ENCODE assay signal across 17 mouse cellular contexts in genomic region chr3:137880109-137880748, GRCm38 (mm10). TPM values are rescaled to one million over a fixed set of nuclear protein-coding genes. Genes with fewer than 3 reads are reported as not detected.
A peak's percentile ranks its signal among the peaks of the same experiment; 100 is the strongest.
DNase-seq lines count a peak whose midpoint lies in the region; ATAC-seq and TF ChIP-seq lines count a peak whose summit lies in the region.
"Had no signal": no experiment of that assay in that cellular context is flagged by ENCODE, and none has a peak within 500 bp of the region (broad histone marks: within the 10 kb centered on the region; RNA-seq: fewer than 3 reads in every experiment).

No protein-coding gene starts in this region.

- H3K4me1 ChIP-seq in CH12.LX (ENCODE audit: control insufficient read depth in 1 of 2, insufficient read depth in 2 of 2), result peaks cover 11 to 24% of the 10 kb centered on the region in 2 experiments
- H3K4me1 ChIP-seq: hindbrain, embryonic 10.5 days; limb, embryonic 12.5 days; lung, embryonic 15.5 days; midbrain, embryonic 10.5 days; stomach, embryonic 15.5 days had no signal

- TF ChIP-seq CTCF in CH12.LX (conservative IDR thresholded peaks at IDR 0.05 in 1 of 2, IDR thresholded peaks at IDR 0.05 in 1 of 2; ENCODE audit: low read depth in 2 of 2, low read length in 2 of 2), result no peak

- no peaks in the 10 kb centered on the region for H3K79me2 ChIP-seq in CH12.LX (replicated peaks; ENCODE audit: control insufficient read depth, extremely low read depth, insufficient read depth, poor library complexity, severe bottlenecking)

- H3K4me2 ChIP-seq in CH12.LX (ENCODE audit: insufficient read depth, low read depth, poor library complexity, severe bottlenecking), result peak overlapping the region; percentile 2
- H3K4me2 ChIP-seq: limb, embryonic 12.5 days; lung, embryonic 15.5 days; stomach, embryonic 15.5 days had no signal

- dilution Hi-C loops in CH12.LX (cut with MboI; ENCODE audit: extremely low pct_ligation_motif_present, extremely low pct_unique_long_range_greater_than_20kb, low sequenced_read_pairs), result no loop called here

- no peak overlapping the region for H3K9ac ChIP-seq in CH12.LX (ENCODE audit: insufficient read depth, low read depth)
- H3K9ac ChIP-seq: limb, embryonic 12.5 days; lung, embryonic 15.5 days; stomach, embryonic 15.5 days had no signal

- peak; percentile 4 for DNase-seq in heart, adult 11 months
- DNase-seq in heart, postnatal 10 days, result no peak
- DNase-seq in CH12.LX (ENCODE audit: extremely low read depth), result no peak
- DNase-seq in kidney, postnatal 10 days, result no peak
- no peak for DNase-seq in frontal cortex, postnatal 25 days (ENCODE audit: low spot score in 2 of 2)
- DNase-seq in gastrocnemius, postnatal 36 days, result no peak
- DNase-seq: cerebellum, adult 9-10 months; retina, postnatal 1 day had no signal

- no peak for TF ChIP-seq RAD21 in CH12.LX (IDR thresholded peaks at IDR 0.05; ENCODE audit: low read depth, low read length)

- intact Hi-C loops in heart, postnatal 10 days (cut with DNase I), result no loop called here
- intact Hi-C loops in gastrocnemius, postnatal 36 days (cut with DNase I), result no loop called here

- peaks cover 0 to 14% of the 10 kb centered on the region in 2 experiments for H3K36me3 ChIP-seq in CH12.LX (replicated peaks in 1 of 2; ENCODE audit: control insufficient read depth in 1 of 2, insufficient read depth in 1 of 2, low read length in 1 of 2)
- H3K36me3 ChIP-seq: lung, embryonic 15.5 days had no signal

- peak overlapping the region; percentile 56 for H3K27ac ChIP-seq in CH12.LX (ENCODE audit: insufficient read depth, low read depth)
- H3K27ac ChIP-seq: hindbrain, embryonic 10.5 days; limb, embryonic 12.5 days; lung, embryonic 15.5 days; midbrain, embryonic 10.5 days; stomach, embryonic 15.5 days had no signal

- H3K27me3 ChIP-seq in CH12.LX (replicated peaks), result no peaks in the 10 kb centered on the region
- H3K27me3 ChIP-seq: limb, embryonic 12.5 days; lung, embryonic 15.5 days; stomach, embryonic 15.5 days had no signal

- TF ChIP-seq POLR2A in CH12.LX (IDR thresholded peaks at IDR 0.05; ENCODE audit: low read depth, low read length), result no peak

- peak; percentile 67 for ATAC-seq in common myeloid progenitor, adult 5-6 weeks (replicated peaks; ENCODE audit: low read depth, poor library complexity, severe bottlenecking)
- ATAC-seq in megakaryocyte, adult 5-6 weeks (ENCODE audit: poor library complexity, severe bottlenecking), result peak; percentile 65
- ATAC-seq: activated CD4-positive, CD25-positive, alpha-beta regulatory T cell, adult 4 months had no signal

- H3K4me3 ChIP-seq in CH12.LX (replicated peaks in 1 of 3; ENCODE audit: low read depth in 2 of 3, low read length in 2 of 3, poor library complexity in 1 of 3), result peak overlapping the region in 1 of 3 experiments; percentile 21
- H3K4me3 ChIP-seq: erythroblast, embryonic 14.5 days; hindbrain, embryonic 10.5 days; limb, embryonic 12.5 days; lung, embryonic 15.5 days; midbrain, embryonic 10.5 days; stomach, embryonic 15.5 days had no signal

- peaks cover 9% of the 10 kb centered on the region for H3K9me3 ChIP-seq in CH12.LX (replicated peaks; ENCODE audit: low read length)
- H3K9me3 ChIP-seq: limb, embryonic 12.5 days; lung, embryonic 15.5 days; midbrain, embryonic 10.5 days; stomach, embryonic 15.5 days had no signal

- in situ Hi-C loops in CH12.LX (cut with MboI; ENCODE audit: low pct_ligation_motif_present, low pct_unique_long_range_greater_than_20kb, low sequenced_read_pairs), result no loop called here

- TF ChIP-seq EP300 in CH12.LX (IDR thresholded peaks at IDR 0.05; ENCODE audit: low read length), result peak; percentile 28; the same call in 1 of the 2 replicates

TF ChIP-seq in CH12.LX, 34 proteins besides CTCF, POLR2A, EP300 and RAD21:
- TF ChIP-seq JUND (conservative IDR thresholded peaks at IDR 0.05; ENCODE audit: low read depth, low read length) (no peak), IRF4 (IDR thresholded peaks at IDR 0.05; ENCODE audit: low read depth, low read length) (0 out of 2 replicates have a peak, but pooled peaks have one; percentile 11), MAFK (IDR thresholded peaks at IDR 0.05; ENCODE audit: insufficient replicate concordance, low read length) (0 out of 2 replicates have a peak, but pooled peaks have one; percentile 34), CHD1 (IDR thresholded peaks at IDR 0.05; ENCODE audit: low read depth, low read length) (peak; percentile 72; the same call in 1 of the 2 replicates), ZNF384 (IDR thresholded peaks at IDR 0.05; ENCODE audit: low read depth, low read length) (peak; percentile 57; the same call in 1 of the 2 replicates)

RNA-seq across cellular contexts. Expression of gene Dnajb14, which starts 12.8 kb away (rescaled TPM):
- 10 to 100 TPM; 12.1 to 12.8 TPM for total RNA-seq in heart, postnatal 10 days (2021)
- total RNA-seq in CH12.LX (2012; rRNA removed) (6.0 and 7.0 TPM in 2 replicates), CH12.LX (2014; rRNA removed) (2.8 and 2.9 TPM in 2 replicates)
- 4.4 and 6.4 TPM in 2 replicates for polyA plus RNA-seq in CH12.LX (2012; ENCODE audit: insufficient read length, low read depth)
- total RNA-seq in common myeloid progenitor, adult 5-6 weeks (2017), result 7.4 and 8.5 TPM in 2 replicates
- 32.0 and 33.3 TPM in 2 replicates for total RNA-seq in megakaryocyte, adult 5-6 weeks (2015)
- total RNA-seq in megakaryocyte, adult 5-6 weeks (2017), result 26.9 and 32.6 TPM in 2 replicates
- 1 to 10 TPM; 6.9 to 7.2 TPM for total RNA-seq in gastrocnemius, postnatal 36 days (2021)

RNA-seq across cellular contexts. Expression of gene H2afz, which starts 15.9 kb away (rescaled TPM):
- 100 to 1,000 TPM; 153 to 154 TPM for total RNA-seq in heart, postnatal 10 days (2021)
- total RNA-seq in CH12.LX (2012; rRNA removed) (3,347 and 4,299 TPM in 2 replicates), CH12.LX (2014; rRNA removed) (4,409 and 4,907 TPM in 2 replicates)
- polyA plus RNA-seq in CH12.LX (2012; ENCODE audit: insufficient read length, low read depth), result 3,496 and 4,006 TPM in 2 replicates
- 741 and 1,055 TPM in 2 replicates for total RNA-seq in common myeloid progenitor, adult 5-6 weeks (2017)
- 1,652 and 1,948 TPM in 2 replicates for total RNA-seq in megakaryocyte, adult 5-6 weeks (2015)
- 1,300 and 1,333 TPM in 2 replicates for total RNA-seq in megakaryocyte, adult 5-6 weeks (2017)
- total RNA-seq in gastrocnemius, postnatal 36 days (2021), result 10 to 100 TPM; 65.6 to 74.7 TPM

RNA-seq across cellular contexts. Expression of gene Lamtor3, which starts 38.1 kb away (rescaled TPM):
- total RNA-seq in heart, postnatal 10 days (2021), result 10 to 100 TPM; 87.8 to 98.0 TPM
- 146 and 169 TPM in 2 replicates for total RNA-seq in CH12.LX (2012; rRNA removed)
- 245 and 260 TPM in 2 replicates for total RNA-seq in CH12.LX (2014; rRNA removed)
- polyA plus RNA-seq in CH12.LX (2012; ENCODE audit: insufficient read length, low read depth), result 147 and 155 TPM in 2 replicates
- total RNA-seq in common myeloid progenitor, adult 5-6 weeks (2017), result 56.7 and 70.8 TPM in 2 replicates
- 107 and 129 TPM in 2 replicates for total RNA-seq in megakaryocyte, adult 5-6 weeks (2015)
- 102 and 112 TPM in 2 replicates for total RNA-seq in megakaryocyte, adult 5-6 weeks (2017)
- total RNA-seq in gastrocnemius, postnatal 36 days (2021), result 10 to 100 TPM; 45.2 to 48.5 TPM
